Mouse (Mus musculus) MEL-GATA-1-ER (cell line): Measurements from ENCODE around the gene Myo18a.

Experiments
- DNase-seq: peaks from one replicate; pipeline ENCODE4 v3.0.0-alpha.2; 2012; ENCODE audit warnings: low read depth; ENCODE audit errors: extremely low read depth

Gene Myo18a

DNA sequence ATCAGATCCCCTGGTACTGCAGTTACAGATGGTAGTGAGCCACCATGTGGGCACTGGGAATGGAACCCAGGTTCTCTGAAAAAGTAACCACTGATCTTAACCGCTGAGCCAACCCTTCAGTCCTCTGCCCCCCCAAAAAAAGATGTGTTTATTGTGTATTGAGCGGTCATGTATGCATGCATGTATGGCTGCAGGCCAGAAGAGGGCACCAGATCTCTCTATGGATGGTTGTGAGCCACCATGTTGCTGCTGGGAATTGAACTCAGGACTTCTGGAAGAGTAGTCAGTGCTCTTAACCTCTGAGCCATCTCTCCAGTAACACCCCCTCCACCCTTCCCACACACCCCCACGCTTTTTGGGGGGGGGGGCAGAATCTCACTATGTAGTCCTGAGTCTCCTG is 72.1 kb downstream of the Myo18a start:
- no peak for DNase-seq

DNA sequence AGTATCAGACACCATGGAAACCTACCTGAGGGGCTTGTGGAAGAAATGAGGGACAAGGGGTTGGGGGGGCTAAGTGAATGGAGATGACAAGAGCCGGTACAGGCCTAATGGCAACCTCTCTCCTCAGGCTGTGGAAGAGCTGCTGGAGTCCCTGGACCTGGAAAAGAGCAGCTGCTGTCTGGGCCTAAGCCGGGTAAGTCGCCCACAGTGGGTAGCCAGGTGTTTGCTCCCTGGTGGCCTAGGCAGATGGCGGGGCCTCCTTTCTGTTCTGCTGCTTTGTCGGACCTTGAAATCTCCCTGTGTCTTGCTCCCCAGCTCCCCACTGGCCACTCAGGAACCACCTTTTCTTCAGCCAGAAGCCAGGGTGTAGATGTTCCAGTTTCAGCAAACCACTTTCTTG is 73.2 kb downstream of the Myo18a start:
- DNase-seq, result no peak

DNA sequence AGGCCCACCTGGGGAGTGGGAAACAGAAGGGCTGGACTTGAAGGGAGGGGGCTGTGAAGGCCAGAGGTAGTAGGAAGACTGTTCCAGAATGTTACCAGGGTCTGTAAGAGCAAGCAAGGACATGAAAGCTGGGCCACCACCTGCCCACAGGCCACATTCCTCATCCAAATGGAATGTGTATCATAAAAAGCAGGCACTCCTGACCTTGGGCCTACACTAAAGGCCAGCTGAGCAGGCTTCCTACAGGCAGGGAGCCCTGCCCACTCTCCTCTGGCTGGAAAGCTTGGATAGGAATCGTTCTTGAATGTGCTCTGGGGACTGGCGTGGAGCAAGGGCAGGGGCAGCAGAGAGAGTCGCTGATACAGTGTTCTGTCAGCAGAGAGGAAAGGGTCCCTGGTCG is 73.7 kb downstream of the Myo18a start:
- DNase-seq, result no peak

- no peak for DNase-seq
These were observed 74.8 kb downstream of the Myo18a start for GRCm38 (mm10) chr11:77837856-77838255.

- DNase-seq, result no peak
These were observed 77.6 kb downstream of the Myo18a start for GRCm38 (mm10) chr11:77840523-77841245.

GRCm38 (mm10) chr11:77843068-77843905 is 80.2 kb downstream of the Myo18a start:
- DNase-seq, result no peak

DNA sequence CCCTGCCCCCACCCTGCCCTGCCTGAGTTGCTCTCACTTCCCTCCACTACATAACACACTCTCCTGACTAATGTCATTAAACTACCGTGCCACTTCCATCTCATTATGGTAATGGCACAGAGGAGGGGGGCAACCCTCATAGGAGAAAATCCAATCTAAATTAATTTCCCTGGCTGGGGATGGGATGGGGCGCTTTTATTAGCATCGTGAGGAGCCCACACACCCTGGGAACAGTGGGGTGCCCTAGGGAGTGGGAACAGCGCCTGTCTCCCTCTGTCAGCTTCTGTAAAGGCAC is 80.8 kb downstream of the Myo18a start:
- DNase-seq, result no peak

- no peak for DNase-seq
These were observed 84.6 kb downstream of the Myo18a start for GRCm38 (mm10) chr11:77847599-77848128.

DNA sequence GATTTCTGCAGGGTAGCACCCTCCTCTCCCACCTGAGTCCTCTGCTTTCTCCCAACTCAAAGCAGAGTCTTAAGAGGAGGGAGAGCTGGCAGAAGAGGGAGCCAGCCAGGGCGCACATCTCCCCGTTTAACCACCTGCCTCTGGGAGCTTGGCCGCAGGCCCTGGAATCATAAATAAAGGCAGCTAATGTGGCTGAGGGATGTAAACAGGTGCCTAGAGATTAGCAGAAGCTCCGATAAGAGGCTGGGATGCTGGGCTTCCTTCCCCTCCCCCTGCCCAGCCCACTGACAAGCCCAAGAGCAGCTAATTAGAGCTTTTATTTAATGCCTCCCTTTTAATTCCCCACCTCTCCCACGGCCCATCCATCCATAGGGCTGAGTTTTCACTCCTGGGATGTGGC is 85.1 kb downstream of the Myo18a start:
- no peak for DNase-seq

- no peak for DNase-seq
These were observed 86.1 kb downstream of the Myo18a start for GRCm38 (mm10) chr11:77849151-77849550.

- no peak for DNase-seq
These were observed 87.6 kb downstream of the Myo18a start for GRCm38 (mm10) chr11:77850401-77851244.

DNA sequence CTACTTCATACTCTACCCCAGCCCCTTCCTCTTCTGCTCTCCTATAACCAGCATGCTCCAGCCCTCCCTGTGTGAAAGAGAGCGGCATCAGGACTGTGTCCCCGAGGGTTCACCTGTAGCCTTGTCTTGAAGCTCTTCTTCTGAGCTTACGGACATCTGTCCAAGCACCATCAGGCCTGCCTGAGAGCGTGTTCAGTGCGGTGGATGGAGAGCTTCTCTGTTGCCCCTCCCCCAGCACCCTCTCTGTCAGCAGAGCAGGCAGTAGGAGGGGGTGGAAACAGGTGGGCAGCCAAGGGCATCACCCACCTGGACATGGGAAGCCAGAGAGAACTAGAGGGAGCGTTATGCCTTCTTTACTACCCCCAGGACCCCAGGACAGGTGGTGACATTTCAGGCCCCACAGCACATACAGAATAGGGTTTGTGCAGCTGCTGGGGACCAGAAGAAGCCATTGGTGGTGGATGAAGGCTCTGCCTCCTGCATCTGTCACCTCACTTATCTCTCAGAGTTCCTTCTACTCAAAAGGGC is 88.5 kb downstream of the Myo18a start:
- no peak for DNase-seq

- DNase-seq, result no peak
These were observed 89.1 kb downstream of the Myo18a start for GRCm38 (mm10) chr11:77852195-77852594.

- no peak for DNase-seq
These were observed 90.1 kb downstream of the Myo18a start for GRCm38 (mm10) chr11:77852941-77853668.

DNA sequence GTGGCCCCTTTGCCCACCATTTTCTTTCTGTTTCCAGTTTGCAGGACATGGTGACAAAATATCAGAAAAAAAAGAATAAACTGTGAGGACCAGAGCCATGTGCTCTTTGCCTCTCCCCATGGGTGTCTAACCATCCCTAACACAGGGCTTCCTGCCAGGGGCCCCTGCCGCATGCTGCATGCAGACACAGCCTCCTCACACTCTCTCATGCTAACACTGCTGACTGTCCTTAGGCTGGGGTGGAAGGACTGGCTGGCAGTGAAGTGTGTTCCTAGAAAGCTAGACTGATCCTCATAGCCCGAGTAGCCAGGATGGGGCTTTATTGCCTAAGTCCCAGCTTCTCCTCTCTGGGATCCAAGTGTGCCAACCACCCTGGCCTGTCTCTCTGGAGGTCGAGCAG is 91.6 kb downstream of the Myo18a start:
- DNase-seq, result no peak

DNA sequence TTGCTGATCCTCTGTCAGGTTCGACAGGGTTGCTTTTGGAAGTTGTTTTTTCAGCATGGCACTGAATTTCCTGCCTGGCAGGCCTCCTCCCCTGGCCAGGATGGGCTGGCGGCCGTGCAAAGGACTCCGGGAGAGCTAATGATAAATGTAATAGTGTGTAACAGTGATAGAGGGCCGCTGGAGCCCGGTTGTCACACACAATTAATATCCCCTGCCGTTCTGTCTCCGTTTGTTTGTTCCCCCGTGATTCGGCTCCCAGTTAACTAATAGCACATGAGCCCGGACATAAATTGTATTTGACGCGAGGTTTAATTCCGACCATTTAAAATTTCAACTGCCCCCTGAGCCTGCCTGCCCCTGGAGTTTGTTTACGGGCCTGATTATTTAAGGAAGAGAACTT is 92.3 kb downstream of the Myo18a start:
- no peak for DNase-seq

DNA sequence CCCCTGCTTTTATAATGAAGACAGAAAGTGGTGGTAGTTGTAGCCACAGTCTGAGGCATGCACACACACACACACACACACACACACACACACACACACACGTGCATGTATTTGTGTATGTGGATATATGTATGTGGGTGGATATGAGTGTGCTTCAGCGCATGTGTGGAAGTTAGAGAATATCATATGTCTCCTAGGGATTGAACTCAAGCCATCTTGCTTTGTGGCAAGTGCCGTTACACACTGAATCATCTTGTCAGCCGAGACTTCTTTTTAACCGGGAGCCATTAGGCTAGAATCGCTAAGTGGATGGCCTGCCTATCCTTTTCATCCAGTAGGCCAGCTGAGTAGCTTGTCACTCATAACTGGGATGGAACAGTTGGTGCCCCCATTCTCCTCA is 94.0 kb downstream of the Myo18a start:
- DNase-seq, result no peak

DNA sequence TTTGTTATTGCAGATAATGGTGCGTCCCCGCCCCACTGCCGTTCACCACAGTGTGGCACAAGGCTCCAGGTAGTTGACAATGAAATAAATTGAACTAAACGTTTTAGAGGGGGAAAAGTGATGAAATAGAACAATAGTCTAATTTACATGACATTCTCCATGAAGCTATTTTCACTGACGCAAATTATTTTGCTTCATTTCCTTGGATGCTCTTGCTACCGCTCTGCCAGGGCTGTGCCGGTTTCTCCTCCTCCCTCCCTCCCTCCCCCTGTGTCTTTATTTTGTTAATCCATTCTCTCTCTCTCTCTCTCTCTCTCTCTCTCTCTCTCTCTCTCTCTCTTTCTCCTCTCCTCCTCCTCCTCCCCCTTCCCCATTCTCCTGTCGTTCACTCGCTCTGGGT is 95.5 kb downstream of the Myo18a start:
- DNase-seq, result no peak

- no peak for DNase-seq
These were observed 97.9 kb downstream of the Myo18a start for GRCm38 (mm10) chr11:77860947-77861346.

- no peak for DNase-seq
These were observed 99.8 kb downstream of the Myo18a start for GRCm38 (mm10) chr11:77862887-77863286.

DNA sequence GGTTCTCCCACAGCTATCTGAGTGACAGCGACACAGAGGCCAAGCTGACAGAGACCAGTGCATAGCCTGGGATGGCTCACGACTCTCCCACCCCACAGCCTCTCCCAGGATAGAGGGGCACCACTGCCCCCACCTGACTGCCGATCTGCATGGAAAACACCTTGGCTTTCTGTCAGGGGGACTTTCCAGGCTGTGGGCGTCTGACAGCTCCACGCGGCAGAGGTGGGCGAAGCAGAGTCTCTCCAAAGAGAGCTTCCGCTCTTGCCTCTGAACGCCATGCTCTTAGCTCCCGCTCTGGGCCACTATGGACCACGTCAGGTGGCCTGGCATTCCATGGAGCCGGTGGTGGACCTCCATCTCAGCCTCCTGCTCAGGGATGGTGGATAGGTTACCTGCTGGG is 101.7 kb downstream of the Myo18a start:
- DNase-seq, result no peak
